Mouse (Mus musculus) liver, postnatal 0 days (tissue): Measurements from ENCODE around the gene Gm7137. TPM values are rescaled to one million over a fixed set of nuclear protein-coding genes. Genes with fewer than 3 reads are reported as not detected.
"Not testable (repeated sequence)": the region's sequence is repeated elsewhere in the genome, so short reads cannot be mapped to it uniquely, and the experiment has no call there.

Source experiments
- ATAC-seq: fragments of 200-750 bp; cut with Nextera tagmentation; 2 replicates; pipeline ENCODE4 v1.8.0; 2017; ENCODE audit warnings: mild to moderate bottlenecking, moderate library complexity
- DNase-seq: peaks from one replicate; pipeline ENCODE4 v3.0.0-alpha.2; 2016
- H3K27ac ChIP-seq: fragments of 300-500 bp; sonication (generic); 2 replicates; pipeline ENCODE4 v1.5.1; 2014; ENCODE audit warnings: antibody characterized with exemption, moderate library complexity, mild to moderate bottlenecking, low read depth
- H3K27me3 ChIP-seq: fragments of 300-500 bp; sonication (generic); 2 replicates; pipeline ENCODE4 v1.6.1; 2014; ENCODE audit warnings: low read length, control low read depth, mixed read lengths; ENCODE audit not compliant: insufficient read depth
- H3K36me3 ChIP-seq: fragments of 300-500 bp; sonication (generic); replicated peaks from 2 replicates; pipeline ENCODE4 v1.6.1; 2014; ENCODE audit warnings: mild to moderate bottlenecking, control low read depth, low read length, moderate library complexity, mixed read lengths; ENCODE audit not compliant: insufficient read depth
- H3K4me1 ChIP-seq: fragments of 300-500 bp; sonication (generic); 2 replicates; pipeline ENCODE4 v1.6.1; 2014; ENCODE audit warnings: antibody characterized with exemption, mild to moderate bottlenecking, control low read depth; ENCODE audit not compliant: insufficient read depth
- H3K4me2 ChIP-seq: fragments of 300-500 bp; sonication (generic); 2 replicates; pipeline ENCODE4 v1.6.1; 2014; ENCODE audit warnings: low read depth, mild to moderate bottlenecking, low read length, moderate library complexity, mixed read lengths
- H3K4me3 ChIP-seq: fragments of 300-500 bp; sonication (generic); 2 replicates; pipeline ENCODE4 v1.5.1; 2014; ENCODE audit warnings: low read depth, low read length
- H3K9ac ChIP-seq: fragments of 300-500 bp; sonication (generic); replicated peaks from 2 replicates; pipeline ENCODE4 v1.6.1; 2014; ENCODE audit warnings: mild to moderate bottlenecking, moderate library complexity
- H3K9me3 ChIP-seq: fragments of 300-500 bp; sonication (generic); 2 replicates; pipeline ENCODE4 v1.6.1; 2016; ENCODE audit warnings: mild to moderate bottlenecking, control low read depth, low read length, mixed read lengths
- CTCF ChIP-seq: sonication (generic); IDR thresholded peaks from 2 replicates; pipeline ENCODE4 v1.5.1; 2016; ENCODE audit warnings: antibody characterized with exemption, low read depth
- EP300 ChIP-seq: IDR thresholded peaks from 2 replicates; pipeline ENCODE4 v1.6.1; 2016; ENCODE audit warnings: antibody characterized with exemption, low read depth, mild to moderate bottlenecking
- WGBS: fragments of 180-500 bp; shearing (Covaris S2); extraction: QIAGEN DNeasy Blood & Tissue Kit; methylation state at CpG from one replicate; pipeline ENCODE4 v1.1.7; 2014; ENCODE audit not compliant: insufficient replicate concordance; 5-methylcytosine and 5-hydroxymethylcytosine counted together
- polyA plus RNA-seq: library from polyadenylated mRNA; unstranded; fragments of >200 nt; fragmentation: Nextera tagmentation; extraction: Ambion mirVana; gene quantifications from 2 replicates; pipeline ENCODE4 v1.2.1, GENCODE M21; 2015

Gm7137 gene
- polyA plus RNA-seq, 1 experiment from 2014 or later: not detected

- no peaks in the 10 kb centered on the region for H3K9me3 ChIP-seq
- 61% methylated on average over 5 of the region's 5 CpGs for WGBS
- no peak for TF ChIP-seq EP300
- no peak for TF ChIP-seq CTCF
- ATAC-seq (no peak), DNase-seq (no peak)
- H3K4me2 ChIP-seq: no peak within 1 kb of the TSS
- no peak within 1 kb of the TSS for H3K9ac ChIP-seq
- H3K36me3 ChIP-seq: no peaks in the 10 kb centered on the region
- H3K4me3 ChIP-seq: no peak within 1 kb of the TSS
- no peak within 1 kb of the TSS for H3K27ac ChIP-seq
- no peaks in the 10 kb centered on the region for H3K4me1 ChIP-seq
- H3K27me3 ChIP-seq: no peaks in the 10 kb centered on the region
Observed at GRCm38 (mm10) chr10:77811743-77812142, 23.7 kb upstream of the Gm7137 start, which contains the start of gene Gm9507. Gm9507 (minus strand) TSS chr10:77811843.

DNA sequence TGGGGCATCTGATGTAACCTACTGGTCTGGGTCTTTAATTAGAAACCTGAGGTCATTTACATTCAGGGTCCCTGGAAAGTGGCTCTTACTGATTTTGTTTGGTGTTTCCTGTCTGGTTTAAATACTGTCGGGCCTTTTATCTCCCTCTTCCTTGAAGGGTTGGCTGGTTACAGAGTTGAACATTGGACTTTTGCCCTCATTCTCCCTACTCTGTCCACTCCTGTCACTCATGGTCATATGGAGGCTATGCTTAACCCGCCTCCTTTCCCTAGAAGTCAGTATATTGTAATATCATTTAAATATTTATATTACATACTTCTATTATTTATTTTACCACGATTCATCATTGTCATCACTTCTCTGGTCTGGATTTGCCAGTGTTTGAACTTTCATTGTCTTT is 16.1 kb upstream of the Gm7137 start:
- Histone ChIP-seq H3K4me3 (no peak overlapping the region), H3K4me2 (no peak overlapping the region), H3K9me3 (no peaks in the 10 kb centered on the region), H3K27me3 (no peaks in the 10 kb centered on the region), H3K9ac (no peak overlapping the region), H3K36me3 (no peaks in the 10 kb centered on the region), H3K27ac (no peak overlapping the region), H3K4me1 (no peaks in the 10 kb centered on the region)
- no peak for DNase-seq
- no peak for TF ChIP-seq CTCF
- no peak for TF ChIP-seq EP300
- WGBS: 47% methylated on average over 3 of the region's 3 CpGs
- ATAC-seq: no peak

- no peak for ATAC-seq
- H3K4me3 ChIP-seq: no peak within 1 kb of the TSS
- H3K27me3 ChIP-seq: no peaks in the 10 kb centered on the region
- H3K36me3 ChIP-seq: no peaks in the 10 kb centered on the region
- no peak within 1 kb of the TSS for H3K4me2 ChIP-seq
- no peak for DNase-seq
- H3K27ac ChIP-seq: no peak within 1 kb of the TSS
- WGBS: 59% methylated on average over 8 of the region's 8 CpGs
- no peaks in the 10 kb centered on the region for H3K4me1 ChIP-seq
- H3K9ac ChIP-seq: no peak within 1 kb of the TSS
- H3K9me3 ChIP-seq: no peaks in the 10 kb centered on the region
- TF ChIP-seq CTCF (no peak), EP300 (no peak)
Observed at GRCm38 (mm10) chr10:77798921-77799508, 11.0 kb upstream of the Gm7137 start, which contains the start of gene Gm19668. Gm19668 (minus strand) TSS chr10:77799133.

- H3K4me3 ChIP-seq, H3K27ac ChIP-seq, H3K9ac ChIP-seq, H3K36me3 ChIP-seq, H3K27me3 ChIP-seq, H3K4me2 ChIP-seq, H3K9me3 ChIP-seq, H3K4me1 ChIP-seq, ATAC-seq, DNase-seq: not testable (repeated sequence)
- WGBS: 72% methylated on average over 2 of the region's 3 CpGs
Observed at GRCm38 (mm10) chr10:77798164-77798920, 10.3 kb upstream of the Gm7137 start.

DNA sequence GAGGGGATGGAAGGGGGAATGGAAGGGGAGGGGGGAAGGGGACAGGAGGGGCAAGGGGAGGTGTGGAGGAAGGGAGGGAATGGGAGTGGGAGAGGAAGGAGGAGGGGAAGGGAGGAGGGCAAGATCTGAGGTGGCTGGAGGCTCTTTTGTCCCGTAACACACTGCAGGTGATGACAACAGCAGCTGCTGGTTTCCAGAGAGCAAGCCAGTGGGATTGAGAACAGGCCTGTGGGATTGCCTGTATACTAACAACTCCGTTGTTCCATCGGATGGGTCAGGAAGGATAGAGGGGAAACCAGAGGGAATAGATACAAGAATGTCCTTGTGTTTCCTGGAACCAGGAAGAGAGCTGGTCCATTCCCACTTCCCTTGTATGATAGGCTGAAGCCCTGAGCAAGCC is 9.7 kb upstream of the Gm7137 start:
- H3K36me3 ChIP-seq: no peaks in the 10 kb centered on the region
- no peak for ATAC-seq
- H3K4me2 ChIP-seq: no peak overlapping the region
- TF ChIP-seq CTCF: no peak
- TF ChIP-seq EP300: no peak
- H3K9ac ChIP-seq: no peak overlapping the region
- no peak overlapping the region for H3K4me3 ChIP-seq
- WGBS: 29% methylated on average over 3 of the region's 3 CpGs
- no peaks in the 10 kb centered on the region for H3K4me1 ChIP-seq
- no peaks in the 10 kb centered on the region for H3K9me3 ChIP-seq
- DNase-seq: no peak
- no peaks in the 10 kb centered on the region for H3K27me3 ChIP-seq
- H3K27ac ChIP-seq: no peak overlapping the region

DNA sequence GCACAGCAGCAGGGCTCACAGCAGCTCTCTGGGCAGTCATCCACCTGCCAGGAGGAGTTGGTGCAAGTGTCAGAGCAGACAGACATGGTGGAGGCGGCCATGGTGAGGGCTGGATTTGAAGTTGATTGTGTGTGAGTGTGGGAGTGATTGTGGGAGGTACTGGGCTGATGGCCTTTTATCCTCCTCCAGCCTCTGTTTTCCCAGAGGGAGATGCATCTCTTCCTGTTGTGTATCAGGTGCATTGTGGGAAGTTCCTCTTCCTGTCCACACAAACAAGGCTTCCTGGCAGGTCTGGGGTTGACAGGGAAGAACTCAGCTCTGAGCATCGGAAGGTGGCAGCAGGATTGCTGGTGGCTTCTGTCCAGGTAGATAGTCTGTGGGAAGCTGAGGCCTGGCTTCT is 7.0 kb upstream of the Gm7137 start, which contains the start of gene Gm9639:
Gene Gm9639, minus strand, starts transcription at position 101 of the 400 bp plus-strand sequence.
- no peak for TF ChIP-seq CTCF
- no peak for TF ChIP-seq EP300
- Histone ChIP-seq H3K9ac (no peak within 1 kb of the TSS), H3K9me3 (no peaks in the 10 kb centered on the region), H3K36me3 (no peaks in the 10 kb centered on the region), H3K4me1 (no peaks in the 10 kb centered on the region), H3K4me2 (no peak within 1 kb of the TSS), H3K4me3 (no peak within 1 kb of the TSS), H3K27me3 (no peaks in the 10 kb centered on the region), H3K27ac (no peak within 1 kb of the TSS)
- no peak for ATAC-seq
- DNase-seq: no peak
- WGBS: 34% methylated on average over 2 of the region's 2 CpGs
